Mouse (Mus musculus): ENCODE data around the gene Zfp280d. TPM values are rescaled to one million over a fixed set of nuclear protein-coding genes. Genes with fewer than 3 reads are reported as not detected.
"Not testable (repeated sequence)": the region's sequence is repeated elsewhere in the genome, so short reads cannot be mapped to it uniquely, and the experiment has no call there.

The Zfp280d gene
- polyA plus RNA-seq, 1 experiment, result 4.7 TPM

DNA sequence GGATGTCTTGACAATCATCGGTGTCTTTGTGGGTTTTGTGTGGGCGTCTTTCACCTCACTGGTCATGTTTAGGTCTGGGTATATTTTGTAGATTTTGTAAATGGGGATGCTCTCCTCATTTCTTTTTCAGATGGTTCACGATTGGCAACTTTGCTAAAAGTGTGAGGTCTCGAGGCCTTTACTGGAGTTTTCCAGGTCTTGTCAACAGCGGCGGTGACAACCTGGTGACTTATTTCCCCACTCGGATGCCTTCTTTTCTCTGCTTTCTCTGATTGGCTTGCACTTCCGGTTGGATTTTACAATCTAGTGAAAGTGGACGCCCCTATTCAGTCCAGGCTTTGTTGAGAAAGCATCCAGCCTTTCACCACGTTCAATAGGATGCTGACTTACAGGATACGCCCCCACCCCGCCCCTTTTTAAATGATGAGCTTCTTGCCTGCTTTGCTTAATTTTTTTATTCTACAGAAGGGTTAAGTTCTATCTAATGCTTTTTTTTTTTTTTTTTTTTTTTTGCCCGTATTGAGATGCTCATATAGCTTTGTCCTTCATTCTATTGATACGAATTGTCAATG is 114.9 kb downstream of the Zfp280d start:
- H3ac ChIP-seq (ENCODE audit: control insufficient read depth, insufficient read length, low read depth), result no peak overlapping the region
- H3K79me3 ChIP-seq (ENCODE audit: low read depth), result no peaks in the 10 kb centered on the region
- no peak overlapping the region for H3K4me3 ChIP-seq (ENCODE audit: insufficient read depth, poor library complexity, severe bottlenecking)
- H3K27me3 ChIP-seq (ENCODE audit: control insufficient read depth, insufficient read depth, insufficient read length), result no peaks in the 10 kb centered on the region
- TF ChIP-seq CEBPB (IDR thresholded peaks at IDR 0.05; ENCODE audit: low read depth) (no peak), USF1 (IDR thresholded peaks at IDR 0.05; ENCODE audit: low read depth) (no peak)
- no peaks in the 10 kb centered on the region for H3K79me2 ChIP-seq (ENCODE audit: control insufficient read depth, insufficient read depth)
- no peaks in the 10 kb centered on the region for H3K36me3 ChIP-seq (ENCODE audit: control insufficient read depth, insufficient read depth)

DNA sequence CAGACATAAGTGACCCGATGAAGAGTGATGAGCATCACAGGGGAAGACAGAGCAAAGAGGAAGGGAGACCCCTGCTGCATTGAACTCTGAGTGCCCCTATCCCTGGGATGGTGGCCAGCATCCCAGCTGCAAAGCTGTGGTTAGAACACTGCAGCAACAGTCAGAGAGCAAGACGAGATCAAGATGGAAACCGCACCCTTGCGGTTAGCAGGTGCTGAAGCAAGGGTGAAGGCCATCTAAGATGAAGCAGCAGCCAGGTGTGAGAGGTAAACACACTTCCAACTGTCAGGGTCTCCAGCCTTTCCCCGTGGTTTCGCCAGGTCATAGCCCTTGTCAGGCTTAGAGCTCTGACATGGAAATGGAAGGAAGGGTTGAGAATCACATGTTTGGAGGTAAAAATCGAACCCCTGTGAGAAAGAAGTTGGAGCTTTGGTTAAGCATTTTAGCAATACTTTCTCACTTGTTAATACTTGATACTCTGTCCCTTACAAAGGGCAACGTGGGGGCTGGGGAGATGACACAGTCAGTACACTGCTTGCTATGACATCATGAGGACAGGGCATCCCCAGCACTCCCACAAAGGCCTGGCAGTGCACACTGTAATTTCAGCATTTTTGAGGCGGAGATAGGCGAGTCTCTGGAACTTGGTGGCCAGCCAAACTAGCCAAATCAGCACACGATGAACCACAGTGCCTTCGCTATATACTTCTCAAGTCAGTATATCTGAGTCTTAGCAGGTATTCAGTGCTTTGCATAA is 115.8 kb downstream of the Zfp280d start:
- Histone ChIP-seq H3K79me3 (ENCODE audit: low read depth) (no peaks in the 10 kb centered on the region), H3ac (ENCODE audit: control insufficient read depth, insufficient read length, low read depth) (no peak overlapping the region), H3K36me3 (ENCODE audit: control insufficient read depth, insufficient read depth) (no peaks in the 10 kb centered on the region), H3K4me3 (ENCODE audit: insufficient read depth, poor library complexity, severe bottlenecking) (no peak overlapping the region), H3K27me3 (ENCODE audit: control insufficient read depth, insufficient read depth, insufficient read length) (no peaks in the 10 kb centered on the region), H3K79me2 (ENCODE audit: control insufficient read depth, insufficient read depth) (no peaks in the 10 kb centered on the region)
- TF ChIP-seq MAX (IDR thresholded peaks at IDR 0.05), result no peak
- no peak for TF ChIP-seq FOSL1 (IDR thresholded peaks at IDR 0.05; ENCODE audit: insufficient read depth, low read length, poor library complexity, severe bottlenecking)
- no peak for TF ChIP-seq MYOD1 (IDR thresholded peaks at IDR 0.05; ENCODE audit: control insufficient read depth, insufficient read length, low read depth)
- TF ChIP-seq USF1 (IDR thresholded peaks at IDR 0.05; ENCODE audit: low read depth), result no peak
- TF ChIP-seq CTCF (IDR thresholded peaks at IDR 0.05; ENCODE audit: control insufficient read depth, insufficient read depth, insufficient read length), result no peak
- no peak for TF ChIP-seq CEBPB (IDR thresholded peaks at IDR 0.05; ENCODE audit: low read depth)
- no peak for TF ChIP-seq MYOG (IDR thresholded peaks at IDR 0.05; ENCODE audit: control insufficient read depth, extremely low read depth, insufficient read length)

DNA sequence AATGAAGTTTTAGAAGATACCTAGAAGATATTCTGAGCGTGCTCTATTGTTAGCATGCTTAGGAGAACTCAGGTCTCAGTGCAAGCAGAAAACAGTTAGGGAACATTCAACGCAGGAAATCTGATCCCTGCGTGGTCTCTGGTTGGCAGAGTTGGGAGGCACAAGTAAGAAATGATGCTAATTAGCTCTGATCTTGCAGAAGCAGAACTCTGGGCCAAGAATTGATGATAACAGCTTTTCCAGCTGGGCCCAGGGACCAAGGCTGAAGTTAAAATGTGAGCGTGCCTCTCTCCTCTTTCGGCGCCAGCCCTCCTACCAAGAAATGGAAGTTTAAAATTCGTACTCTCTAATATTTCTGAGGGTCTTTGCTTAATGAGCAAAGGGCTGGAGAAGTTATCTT is 118.0 kb downstream of the Zfp280d start:
- H3K79me3 ChIP-seq (ENCODE audit: low read depth), result no peaks in the 10 kb centered on the region
- H3K4me3 ChIP-seq (ENCODE audit: insufficient read depth, poor library complexity, severe bottlenecking), result no peak overlapping the region
- H3ac ChIP-seq (ENCODE audit: control insufficient read depth, insufficient read length, low read depth), result no peak overlapping the region
- no peaks in the 10 kb centered on the region for H3K79me2 ChIP-seq (ENCODE audit: control insufficient read depth, insufficient read depth)
- no peak for TF ChIP-seq MAX (IDR thresholded peaks at IDR 0.05)
- TF ChIP-seq CEBPB (IDR thresholded peaks at IDR 0.05; ENCODE audit: low read depth), result no peak
- H3K27me3 ChIP-seq (ENCODE audit: control insufficient read depth, insufficient read depth, insufficient read length), result no peaks in the 10 kb centered on the region
- no peaks in the 10 kb centered on the region for H3K36me3 ChIP-seq (ENCODE audit: control insufficient read depth, insufficient read depth)

DNA sequence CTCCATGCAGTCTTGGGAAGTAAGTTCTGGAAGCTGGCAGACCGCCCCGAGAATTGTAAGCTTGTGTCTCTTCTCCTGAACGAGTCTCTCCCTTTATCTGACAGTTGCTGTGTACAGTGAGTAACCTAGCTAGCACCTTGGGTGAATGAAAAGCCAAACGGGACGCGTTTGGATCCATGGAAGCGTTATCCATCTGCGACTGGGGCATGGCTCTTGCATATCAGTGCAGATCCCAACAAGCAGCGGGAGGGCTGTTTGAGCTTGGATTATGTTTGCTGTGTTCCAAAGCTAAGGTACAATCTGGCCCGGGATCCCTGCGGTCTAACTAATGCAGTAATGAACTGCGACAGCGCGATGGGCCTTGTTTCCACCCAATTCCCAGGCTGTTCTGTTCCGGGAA is 118.6 kb downstream of the Zfp280d start:
- no peaks in the 10 kb centered on the region for H3K27me3 ChIP-seq (ENCODE audit: control insufficient read depth, insufficient read depth, insufficient read length)
- TF ChIP-seq USF1 (IDR thresholded peaks at IDR 0.05; ENCODE audit: low read depth) (no peak), MAX (IDR thresholded peaks at IDR 0.05) (no peak), MYOG (IDR thresholded peaks at IDR 0.05; ENCODE audit: control insufficient read depth, extremely low read depth, insufficient read length) (no peak), CEBPB (IDR thresholded peaks at IDR 0.05; ENCODE audit: low read depth) (no peak), CTCF (IDR thresholded peaks at IDR 0.05; ENCODE audit: control insufficient read depth, insufficient read depth, insufficient read length) (no peak), FOSL1 (IDR thresholded peaks at IDR 0.05; ENCODE audit: insufficient read depth, low read length, poor library complexity, severe bottlenecking) (no peak), MYOD1 (IDR thresholded peaks at IDR 0.05; ENCODE audit: control insufficient read depth, insufficient read length, low read depth) (no peak)

DNA sequence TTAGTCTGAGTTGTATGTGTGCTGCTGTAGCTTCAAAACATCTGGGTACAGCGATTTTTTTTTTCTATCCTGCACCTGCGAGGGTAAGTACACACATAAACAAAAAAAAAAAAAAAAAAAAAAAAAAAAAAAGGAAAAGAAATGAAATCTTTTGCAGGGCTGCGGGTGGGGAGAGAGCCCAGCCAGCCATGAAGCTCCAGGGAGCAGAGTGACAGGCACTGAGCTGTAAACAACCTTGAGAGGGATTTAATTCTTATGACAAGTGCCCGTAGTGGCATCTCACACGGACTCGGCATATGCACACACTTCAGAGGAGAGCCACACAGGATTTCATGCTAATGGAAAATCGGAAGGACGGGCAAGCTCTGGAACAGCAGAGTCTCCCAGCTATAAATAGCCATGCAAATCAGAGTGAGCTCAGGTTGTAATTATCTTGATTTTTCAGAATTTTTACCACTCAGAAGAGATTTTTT is 119.2 kb downstream of the Zfp280d start:
- TF ChIP-seq USF1 (IDR thresholded peaks at IDR 0.05; ENCODE audit: low read depth) (no peak), MAX (IDR thresholded peaks at IDR 0.05) (no peak), CEBPB (IDR thresholded peaks at IDR 0.05; ENCODE audit: low read depth) (no peak), FOSL1 (IDR thresholded peaks at IDR 0.05; ENCODE audit: insufficient read depth, low read length, poor library complexity, severe bottlenecking) (no peak), CTCF (IDR thresholded peaks at IDR 0.05; ENCODE audit: control insufficient read depth, insufficient read depth, insufficient read length) (no peak), MYOD1 (IDR thresholded peaks at IDR 0.05; ENCODE audit: control insufficient read depth, insufficient read length, low read depth) (no peak), MYOG (IDR thresholded peaks at IDR 0.05; ENCODE audit: control insufficient read depth, extremely low read depth, insufficient read length) (no peak)
- Histone ChIP-seq H3K27me3 (ENCODE audit: control insufficient read depth, insufficient read depth, insufficient read length) (no peaks in the 10 kb centered on the region), H3K4me3 (ENCODE audit: insufficient read depth, poor library complexity, severe bottlenecking) (no peak overlapping the region), H3K36me3 (ENCODE audit: control insufficient read depth, insufficient read depth) (no peaks in the 10 kb centered on the region), H3ac (ENCODE audit: control insufficient read depth, insufficient read length, low read depth) (no peak overlapping the region), H3K79me2 (ENCODE audit: control insufficient read depth, insufficient read depth) (no peaks in the 10 kb centered on the region), H3K79me3 (ENCODE audit: low read depth) (no peaks in the 10 kb centered on the region)

More for the DNA sequence above, 118.6 kb downstream of the Zfp280d start:
- H3K79me3 ChIP-seq (ENCODE audit: low read depth), result no peaks in the 10 kb centered on the region
- H3ac ChIP-seq (ENCODE audit: control insufficient read depth, insufficient read length, low read depth), result no peak overlapping the region
- no peaks in the 10 kb centered on the region for H3K79me2 ChIP-seq (ENCODE audit: control insufficient read depth, insufficient read depth)
- H3K4me3 ChIP-seq (ENCODE audit: insufficient read depth, poor library complexity, severe bottlenecking), result no peak overlapping the region
- no peaks in the 10 kb centered on the region for H3K36me3 ChIP-seq (ENCODE audit: control insufficient read depth, insufficient read depth)

DNA sequence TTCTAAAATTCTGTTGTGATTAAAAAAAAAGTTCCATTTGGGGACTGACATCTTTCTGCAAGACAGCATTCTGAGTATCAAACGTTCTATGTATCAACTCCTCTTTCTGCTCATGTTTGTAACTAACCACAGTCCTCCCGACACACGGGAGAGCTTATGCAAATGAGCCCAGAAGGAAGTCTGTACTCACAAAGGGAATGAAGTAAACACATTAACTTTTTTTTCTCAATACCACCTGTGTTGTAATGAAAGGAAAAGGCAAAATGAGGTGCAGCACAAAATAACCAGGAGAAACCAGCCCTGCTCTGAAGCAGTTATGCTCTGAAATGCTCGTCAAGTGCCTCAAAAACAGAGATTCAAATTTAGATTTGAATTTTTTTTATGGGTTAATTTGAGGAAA is 125.5 kb downstream of the Zfp280d start:
- H3K79me3 ChIP-seq (ENCODE audit: low read depth), result no peaks in the 10 kb centered on the region
- TF ChIP-seq CEBPB (IDR thresholded peaks at IDR 0.05; ENCODE audit: low read depth) (no peak), USF1 (IDR thresholded peaks at IDR 0.05; ENCODE audit: low read depth) (no peak), FOSL1 (IDR thresholded peaks at IDR 0.05; ENCODE audit: insufficient read depth, low read length, poor library complexity, severe bottlenecking) (no peak), CTCF (IDR thresholded peaks at IDR 0.05; ENCODE audit: control insufficient read depth, insufficient read depth, insufficient read length) (no peak), MAX (IDR thresholded peaks at IDR 0.05) (no peak), MYOD1 (IDR thresholded peaks at IDR 0.05; ENCODE audit: control insufficient read depth, insufficient read length, low read depth) (no peak), MYOG (IDR thresholded peaks at IDR 0.05; ENCODE audit: control insufficient read depth, extremely low read depth, insufficient read length) (no peak)
- H3ac ChIP-seq (ENCODE audit: control insufficient read depth, insufficient read length, low read depth), result no peak overlapping the region
- H3K79me2 ChIP-seq (ENCODE audit: control insufficient read depth, insufficient read depth), result no peaks in the 10 kb centered on the region
- no peaks in the 10 kb centered on the region for H3K36me3 ChIP-seq (ENCODE audit: control insufficient read depth, insufficient read depth)
- H3K27me3 ChIP-seq (ENCODE audit: control insufficient read depth, insufficient read depth, insufficient read length), result no peaks in the 10 kb centered on the region
- no peak overlapping the region for H3K4me3 ChIP-seq (ENCODE audit: insufficient read depth, poor library complexity, severe bottlenecking)

DNA sequence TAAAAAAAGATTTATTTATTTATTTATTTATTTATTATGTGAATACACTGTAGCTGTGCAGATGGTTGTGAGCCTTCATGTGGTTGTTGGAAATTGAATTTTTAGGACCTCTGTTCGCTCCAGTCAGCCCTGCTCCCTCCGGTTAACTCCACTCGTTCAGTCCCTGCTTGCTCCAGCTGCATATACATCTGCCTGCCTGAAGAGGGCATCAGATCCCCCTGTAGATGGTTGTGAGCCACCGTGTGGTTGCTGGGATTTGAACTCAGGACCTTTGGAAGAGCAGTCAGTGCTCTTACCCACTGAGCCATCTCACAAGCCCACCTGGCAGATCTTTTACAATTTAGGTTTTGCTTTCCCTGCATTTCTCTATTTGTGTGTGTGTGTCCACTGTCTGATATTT is 127.1 kb downstream of the Zfp280d start:
- not testable (repeated sequence) for H3ac ChIP-seq (ENCODE audit: control insufficient read depth, insufficient read length, low read depth); H3K27me3 ChIP-seq (ENCODE audit: control insufficient read depth, insufficient read depth, insufficient read length); H3K79me3 ChIP-seq (ENCODE audit: low read depth); H3K79me2 ChIP-seq (ENCODE audit: control insufficient read depth, insufficient read depth); H3K36me3 ChIP-seq (ENCODE audit: control insufficient read depth, insufficient read depth); H3K4me3 ChIP-seq (ENCODE audit: insufficient read depth, poor library complexity, severe bottlenecking)
